Mouse (Mus musculus) 416B (cell line): ENCODE measurements at regions not wholly inside any gene's neighbourhood (a gene's known extent, or its start where the extent isn't known, plus 50 kb on each side); places are given as distances from the start of the nearest gene placed in this dataset.
A peak's percentile ranks its signal among the peaks of the same experiment; 100 is the strongest.

Source experiments
- DNase-seq: peaks from one replicate; pipeline ENCODE4 v3.0.0; 2011; ENCODE audit warnings: low read depth

GRCm38 (mm10) chr7:117875241-117875640 lies 240.7 kb downstream of the Rps15a start:
- no peak for DNase-seq

- no peak for DNase-seq
These were observed 256.6 kb downstream of the Rps15a start for GRCm38 (mm10) chr7:117859419-117859818.

- no peak for DNase-seq
These were observed 260.0 kb downstream of the Rps15a start for GRCm38 (mm10) chr7:117855955-117856354.

DNA sequence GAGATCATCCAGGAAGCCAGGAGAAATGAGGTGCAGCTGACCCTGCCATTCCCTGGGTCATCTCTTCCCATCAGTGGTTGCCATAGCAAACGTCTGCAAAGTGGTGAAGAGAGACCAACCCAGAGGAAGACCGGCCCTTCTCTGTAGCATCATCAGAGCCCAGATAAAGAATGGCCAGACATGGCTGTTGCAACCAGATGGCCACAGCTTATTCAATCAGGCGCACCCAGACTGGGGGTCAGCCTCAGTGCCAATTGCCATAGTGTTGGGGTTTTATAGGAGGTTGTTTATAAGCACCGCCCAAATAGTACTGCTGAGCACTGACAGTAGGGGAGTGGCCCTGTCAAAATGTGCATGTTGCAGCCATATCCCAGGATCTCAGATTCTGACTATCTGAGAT lies 262.3 kb downstream of the Rps15a start:
- no peak for DNase-seq

DNA sequence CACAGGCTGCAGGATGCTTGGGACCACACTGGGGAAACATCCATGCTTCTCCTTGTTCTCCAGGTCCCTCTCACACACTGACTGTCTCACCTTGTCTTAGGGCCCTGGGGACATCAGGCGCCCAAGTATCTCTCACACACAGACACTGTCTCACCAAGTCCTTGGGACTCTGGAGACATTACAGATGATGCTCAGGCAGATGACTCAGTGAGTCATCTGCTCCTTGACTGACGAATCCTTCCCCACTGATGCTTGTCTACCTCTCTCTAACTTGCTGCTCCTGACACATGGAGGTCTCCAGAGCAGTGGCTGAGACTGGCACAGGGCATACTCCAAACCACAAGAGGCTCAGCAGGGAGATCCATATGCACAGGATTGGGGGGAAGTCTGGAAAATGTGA lies 263.1 kb downstream of the Rps15a start:
- no peak for DNase-seq

DNA sequence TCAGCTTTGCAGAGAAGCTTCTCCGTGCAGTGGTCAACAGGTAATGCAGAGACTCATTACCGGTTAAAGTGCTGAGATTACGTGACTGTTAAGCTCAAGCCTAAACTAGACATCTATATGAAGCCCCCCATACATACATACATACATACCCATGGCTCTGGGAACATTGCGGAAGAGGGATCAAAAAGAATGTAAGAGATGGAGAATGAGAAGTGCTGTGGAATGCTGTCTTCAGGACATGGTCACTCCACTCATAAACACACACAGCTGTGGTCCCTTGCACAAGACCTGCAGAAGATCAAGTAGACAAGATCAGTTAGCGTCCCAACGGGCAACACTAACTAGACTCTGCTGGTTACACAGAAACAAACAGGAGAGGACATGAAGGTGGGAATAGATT lies 265.2 kb downstream of the Rps15a start:
- no peak for DNase-seq

GRCm38 (mm10) chr7:117846041-117846440 lies 269.9 kb downstream of the Rps15a start:
- no peak for DNase-seq

- no peak for DNase-seq
These were observed 273.2 kb downstream of the Rps15a start for GRCm38 (mm10) chr7:117842780-117843179.

GRCm38 (mm10) chr7:117795035-117795434 lies 321.0 kb downstream of the Rps15a start:
- no peak for DNase-seq

DNA sequence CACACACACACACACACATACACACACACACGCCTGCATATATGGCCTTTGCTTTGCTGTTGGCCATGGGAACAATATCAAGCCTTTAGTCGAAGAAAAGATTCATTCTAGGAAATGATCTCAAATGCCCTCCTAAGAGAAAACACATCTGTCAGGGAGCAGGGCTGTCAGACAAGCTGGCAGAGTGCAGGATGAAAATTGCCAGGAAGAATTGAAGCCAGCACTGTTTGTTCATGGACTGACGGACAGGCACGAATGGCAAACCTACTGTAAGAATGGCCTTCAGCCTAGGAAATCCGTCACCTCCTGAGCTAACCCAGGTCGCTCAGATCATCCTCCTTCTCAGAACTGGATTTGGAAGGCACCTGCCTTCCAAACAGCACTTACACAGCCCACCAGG lies 322.0 kb downstream of the Rps15a start:
- DNase-seq = no peak

GRCm38 (mm10) chr7:117792456-117792855 lies 323.5 kb downstream of the Rps15a start:
- no peak for DNase-seq

- no peak for DNase-seq
These were observed 337.0 kb downstream of the Rps15a start for GRCm38 (mm10) chr7:117778996-117779395.

DNA sequence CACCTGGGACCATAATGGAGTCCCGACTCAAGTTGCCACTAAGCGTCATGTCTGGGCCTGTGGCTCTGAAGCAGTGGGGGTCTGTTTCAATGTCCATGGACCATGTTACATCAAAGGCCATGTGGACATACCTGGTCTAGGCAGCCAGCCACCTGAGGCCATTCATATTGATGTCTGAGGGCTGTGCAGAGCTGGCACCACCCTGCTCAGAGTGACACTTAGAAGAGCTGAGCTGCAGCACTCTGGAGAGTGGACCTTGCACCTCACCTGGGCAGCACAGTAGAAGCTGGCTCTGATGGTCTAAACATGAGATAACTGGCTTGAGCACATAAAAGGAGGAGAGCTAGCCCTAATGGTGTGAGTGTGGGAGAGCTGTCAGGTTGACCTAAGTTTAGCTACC lies 338.1 kb downstream of the Rps15a start:
- no peak for DNase-seq

DNA sequence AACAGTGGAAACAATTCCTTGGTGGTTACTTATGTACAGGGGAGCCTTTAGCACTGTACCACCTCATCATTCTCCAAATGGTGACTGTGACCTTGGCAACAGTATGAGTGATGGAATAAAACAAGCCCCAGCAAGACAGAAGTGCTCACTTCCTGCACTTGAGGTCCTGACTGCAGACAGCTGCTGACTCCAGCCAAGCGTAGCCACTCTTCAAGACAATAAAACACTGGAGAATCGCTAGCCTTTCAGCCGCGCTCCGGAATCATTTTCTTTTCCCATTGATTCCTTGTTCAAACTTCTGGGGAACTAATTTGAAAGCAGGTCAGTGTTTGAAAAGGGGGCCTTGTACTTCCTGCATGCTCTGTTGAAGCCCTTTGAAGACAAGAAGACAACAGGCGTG lies 344.2 kb downstream of the Rps15a start:
- DNase-seq = no peak

GRCm38 (mm10) chr7:117759506-117759905 lies 356.5 kb downstream of the Rps15a start:
- no peak for DNase-seq

- DNase-seq = no peak
These were observed 359.0 kb downstream of the Rps15a start for GRCm38 (mm10) chr7:117757033-117757432.

DNA sequence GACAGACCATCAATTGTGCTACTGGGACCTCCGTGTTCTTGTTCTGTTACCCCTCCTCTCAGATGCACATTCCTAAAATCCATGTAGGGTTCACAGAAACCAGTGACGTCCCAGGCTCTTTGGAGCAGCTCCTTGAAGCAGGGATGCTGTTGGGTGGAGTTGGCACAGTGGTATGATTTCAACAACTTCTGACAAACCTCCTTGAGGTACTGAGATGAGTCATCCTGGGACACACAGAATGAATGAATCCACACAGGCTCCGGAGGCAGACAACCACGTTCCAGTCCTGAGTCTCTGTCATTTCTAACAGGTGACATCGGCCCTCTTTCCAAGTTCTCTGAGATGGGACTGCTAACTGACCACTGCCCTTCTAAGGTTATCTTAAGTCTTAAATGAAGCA lies 360.2 kb downstream of the Rps15a start:
- no peak for DNase-seq

GRCm38 (mm10) chr7:117753296-117753695 lies 362.7 kb downstream of the Rps15a start:
- DNase-seq = no peak

DNA sequence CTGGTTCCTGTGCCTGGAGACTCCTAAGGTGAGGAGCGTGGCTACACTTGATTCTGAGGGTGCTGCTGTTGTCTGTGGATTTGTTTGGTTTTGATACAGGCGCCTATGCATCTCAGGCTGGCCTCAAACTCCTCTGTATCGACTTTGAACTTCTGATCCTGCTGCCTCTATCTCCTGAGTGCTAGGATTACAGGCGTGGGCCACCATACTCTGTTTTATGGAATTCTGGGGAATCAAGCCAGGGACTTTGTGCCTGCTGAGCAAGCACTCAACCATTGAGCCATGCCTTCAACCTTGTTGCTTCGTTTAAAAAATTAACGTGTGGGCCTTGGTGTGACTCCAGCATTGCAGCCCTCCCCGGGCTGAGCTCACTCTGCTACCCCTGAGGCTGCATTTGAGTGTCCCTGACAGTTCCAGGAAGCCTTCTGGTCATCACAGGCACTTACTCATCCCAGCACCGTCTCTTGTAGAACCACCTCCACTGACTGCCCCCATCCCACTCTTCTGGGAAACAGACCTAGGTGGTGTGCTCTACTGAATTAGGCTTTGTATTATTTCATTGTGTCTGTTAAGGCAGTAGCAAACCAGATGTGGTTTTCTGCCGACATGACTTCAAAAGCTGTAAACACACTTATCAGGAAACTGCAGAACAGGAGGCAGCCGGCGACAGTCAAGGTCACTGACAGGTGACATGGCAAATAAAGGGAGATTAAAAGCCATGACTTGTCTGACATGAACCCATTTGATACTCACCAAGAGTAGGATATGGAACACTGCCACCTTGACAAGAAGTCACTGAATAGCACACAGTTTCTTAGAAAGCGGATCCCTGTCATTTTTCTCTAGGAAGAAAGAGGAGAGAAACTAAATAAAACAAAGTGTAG lies 363.4 kb downstream of the Rps15a start:
- peak; percentile 82 for DNase-seq

DNA sequence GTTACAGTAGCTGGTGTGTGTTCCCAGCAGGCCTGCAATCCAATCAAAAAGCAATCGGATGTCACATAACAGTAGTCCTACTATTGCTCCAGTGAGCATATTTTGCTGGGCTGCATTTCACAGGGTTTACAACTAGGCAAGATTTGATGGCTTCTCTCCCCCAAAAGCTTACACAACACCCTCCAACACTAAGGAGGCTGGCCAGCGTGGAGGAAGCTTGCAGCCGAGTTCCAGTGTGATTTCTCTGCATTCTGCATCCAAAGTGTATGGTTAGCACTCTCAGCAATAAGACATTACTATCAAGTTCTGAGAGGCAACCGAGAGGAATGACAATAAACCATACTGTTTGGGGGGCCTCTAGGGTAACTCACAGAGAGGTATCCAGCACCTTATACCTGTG lies 367.2 kb downstream of the Xylt1 start:
- no peak for DNase-seq

DNA sequence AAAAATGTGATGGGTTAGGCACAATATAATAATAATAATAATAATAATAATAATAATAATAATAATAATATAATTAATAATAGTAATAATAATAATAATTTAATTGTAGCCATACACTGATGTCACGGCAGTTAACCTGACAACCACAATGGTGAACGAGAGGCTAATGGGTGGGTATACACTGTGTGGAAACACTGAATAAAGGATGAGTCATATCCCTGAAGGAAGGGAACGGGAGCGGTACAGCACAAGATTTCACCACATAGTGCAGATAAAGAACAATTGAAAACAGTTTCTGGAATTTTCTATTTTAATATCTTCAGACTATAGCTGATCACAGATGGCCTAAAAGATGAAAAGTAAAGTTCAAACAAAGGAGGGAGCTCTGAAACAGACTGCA lies 365.6 kb downstream of the Xylt1 start:
- peak; percentile 82 for DNase-seq

- DNase-seq = peak; percentile 80
These were observed 358.9 kb downstream of the Xylt1 start for GRCm38 (mm10) chr7:117739706-117740105.

DNA sequence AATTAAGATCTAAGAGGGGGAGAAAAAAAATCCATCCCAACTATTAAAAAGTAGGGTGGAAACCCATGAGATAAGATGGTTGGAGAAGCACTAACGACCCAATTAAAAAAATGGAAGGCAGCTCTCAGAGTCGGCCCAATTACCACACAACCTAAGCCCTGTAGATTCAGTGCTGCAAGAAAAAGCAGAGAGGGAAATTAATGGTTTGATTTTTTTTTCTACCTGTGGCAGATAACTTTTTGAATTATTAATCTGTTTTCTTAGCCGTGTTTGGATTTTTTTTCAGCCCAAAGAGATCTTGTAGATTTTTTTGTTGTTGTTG lies 354.9 kb downstream of the Xylt1 start:
- no peak for DNase-seq

DNA sequence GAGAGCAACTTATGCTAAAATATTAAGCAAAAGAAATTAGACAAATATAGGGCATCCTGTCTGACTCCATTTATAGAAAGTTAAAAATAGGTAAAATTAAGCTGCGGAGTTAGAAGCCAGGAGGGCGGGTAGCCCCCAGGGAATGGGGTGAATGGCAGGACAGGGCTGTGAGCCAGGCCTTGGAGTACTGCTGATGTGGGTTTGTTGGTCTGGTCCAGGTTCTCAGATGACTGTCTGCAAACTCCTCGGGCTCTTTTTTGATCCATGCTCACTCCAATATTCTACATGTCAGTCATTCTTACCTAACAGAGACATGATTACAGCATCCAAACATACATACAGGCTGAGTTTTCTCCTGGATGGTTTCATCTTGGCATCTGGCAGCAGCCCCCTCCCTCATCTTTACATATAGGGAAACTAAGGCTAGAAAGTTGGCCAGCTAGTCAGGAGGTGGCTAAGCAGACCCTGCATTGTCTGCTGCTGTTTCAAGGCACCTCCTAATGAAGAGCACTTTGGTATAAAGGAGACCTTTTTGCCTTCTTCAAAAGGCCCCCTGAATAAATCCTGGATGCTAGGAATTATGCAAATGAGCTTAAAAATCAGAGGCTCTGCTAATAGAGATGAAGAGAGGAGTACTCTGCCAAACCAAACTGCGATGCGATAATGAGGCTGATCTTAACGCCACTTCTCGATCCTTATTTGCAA lies 354.4 kb downstream of the Xylt1 start:
- DNase-seq = no peak
